Mouse (Mus musculus): ENCODE results near the gene Fam167b. TPM values are rescaled to one million over a fixed set of nuclear protein-coding genes. Genes with fewer than 3 reads are reported as not detected.

Fam167b gene
- polyA plus RNA-seq, 1 experiment from 2014 or later = 1.4 TPM

Small RNA genes within 50 kb of the gene (microRNA-seq; reads per million reads assigned to microRNA genes)
- gene Mir8119 = not detected

Other genes with a start within 250 kb of the Fam167b start
- 159 and 175 TPM in 2 replicates for gene Rbbp4, start 243.2 kb downstream of the Fam167b start, polyA plus RNA-seq (2015; fragmentation: Nextera tagmentation; extraction: Ambion mirVana)
- gene Zbtb8os, start 242.9 kb downstream of the Fam167b start, polyA plus RNA-seq (2015; fragmentation: Nextera tagmentation; extraction: Ambion mirVana) = 92.9 and 94.5 TPM in 2 replicates
- gene Zbtb8a, start 200.4 kb downstream of the Fam167b start, polyA plus RNA-seq (2015; fragmentation: Nextera tagmentation; extraction: Ambion mirVana) = 6.8 and 7.1 TPM in 2 replicates
- 0.14 and 0.29 TPM in 2 replicates for gene Zbtb8b, start 137.7 kb downstream of the Fam167b start, polyA plus RNA-seq (2015; fragmentation: Nextera tagmentation; extraction: Ambion mirVana)
- gene Bsdc1, start 117.0 kb downstream of the Fam167b start, polyA plus RNA-seq (2015; fragmentation: Nextera tagmentation; extraction: Ambion mirVana) = 23.6 and 24.8 TPM in 2 replicates
- gene Tssk3, start 87.5 kb downstream of the Fam167b start, polyA plus RNA-seq (2015; fragmentation: Nextera tagmentation; extraction: Ambion mirVana) = not detected in 2 replicates
- gene Fam229a, start 87.4 kb downstream of the Fam167b start, polyA plus RNA-seq (2015; fragmentation: Nextera tagmentation; extraction: Ambion mirVana) = 0.22 TPM in 1 of 2 replicates, not detected in the other
- 126 and 142 TPM in 2 replicates for gene Marcksl1, start 65.0 kb downstream of the Fam167b start, polyA plus RNA-seq (2015; fragmentation: Nextera tagmentation; extraction: Ambion mirVana)
- gene Hdac1, start 35.8 kb downstream of the Fam167b start, polyA plus RNA-seq (2015; fragmentation: Nextera tagmentation; extraction: Ambion mirVana) = 89.9 and 91.7 TPM in 2 replicates
- 3.0 and 3.1 TPM in 2 replicates for gene Lck, start 4.9 kb downstream of the Fam167b start, polyA plus RNA-seq (2015; fragmentation: Nextera tagmentation; extraction: Ambion mirVana)
- gene Eif3i, start 22.1 kb upstream of the Fam167b start, polyA plus RNA-seq (2015; fragmentation: Nextera tagmentation; extraction: Ambion mirVana) = 139 and 144 TPM in 2 replicates
- 135 and 146 TPM in 2 replicates for gene Tmem234, start 22.1 kb upstream of the Fam167b start, polyA plus RNA-seq (2015; fragmentation: Nextera tagmentation; extraction: Ambion mirVana)
- 1.1 and 1.2 TPM in 2 replicates for gene Dcdc2b, start 35.7 kb upstream of the Fam167b start, polyA plus RNA-seq (2015; fragmentation: Nextera tagmentation; extraction: Ambion mirVana)
- gene Iqcc, start 40.5 kb upstream of the Fam167b start, polyA plus RNA-seq (2015; fragmentation: Nextera tagmentation; extraction: Ambion mirVana) = 15.9 and 17.9 TPM in 2 replicates
- 29.6 and 32.0 TPM in 2 replicates for gene Ccdc28b, start 45.4 kb upstream of the Fam167b start, polyA plus RNA-seq (2015; fragmentation: Nextera tagmentation; extraction: Ambion mirVana)
- 18.5 and 19.2 TPM in 2 replicates for gene Txlna, start 62.5 kb upstream of the Fam167b start, polyA plus RNA-seq (2015; fragmentation: Nextera tagmentation; extraction: Ambion mirVana)
- 8.3 and 9.8 TPM in 2 replicates for gene Kpna6, start 94.2 kb upstream of the Fam167b start, polyA plus RNA-seq (2015; fragmentation: Nextera tagmentation; extraction: Ambion mirVana)
- 4.0 and 4.6 TPM in 2 replicates for gene Tmem39b, start 118.3 kb upstream of the Fam167b start, polyA plus RNA-seq (2015; fragmentation: Nextera tagmentation; extraction: Ambion mirVana)
- gene Khdrbs1, start 163.8 kb upstream of the Fam167b start, polyA plus RNA-seq (2015; fragmentation: Nextera tagmentation; extraction: Ambion mirVana) = 33.9 and 40.0 TPM in 2 replicates
- gene Ptp4a2, start 232.7 kb upstream of the Fam167b start, polyA plus RNA-seq (2015; fragmentation: Nextera tagmentation; extraction: Ambion mirVana) = 321 and 331 TPM in 2 replicates

Data from intestine, postnatal 0 days (tissue).